Mouse (Mus musculus) embryonic facial prominence, embryonic 15.5 days (tissue): ENCODE results near the gene Cul4a. TPM values are rescaled to one million over a fixed set of nuclear protein-coding genes. Genes with fewer than 3 reads are reported as not detected.
"Not testable (repeated sequence)": the region's sequence is repeated elsewhere in the genome, so short reads cannot be mapped to it uniquely, and the experiment has no call there.

ENCODE experiments used
- ATAC-seq: fragments of 200-750 bp; cut with Nextera tagmentation; 2 replicates; pipeline ENCODE4 v1.8.0; 2017; ENCODE audit warnings: low read depth, moderate TSS enrichment; ENCODE audit not compliant: insufficient number of reproducible peaks, low FRiP score, low TSS enrichment
- H3K27ac ChIP-seq: fragments of 300-500 bp; sonication (generic); replicated peaks from 2 replicates; pipeline ENCODE4 v1.5.1; 2015; ENCODE audit warnings: mild to moderate bottlenecking, inconsistent platforms
- H3K27me3 ChIP-seq: fragments of 300-500 bp; sonication (generic); 2 replicates; pipeline ENCODE4 v1.6.1; 2015; ENCODE audit warnings: inconsistent platforms
- H3K36me3 ChIP-seq: fragments of 300-500 bp; sonication (generic); 2 replicates; pipeline ENCODE4 v1.6.1; 2015; ENCODE audit warnings: mild to moderate bottlenecking, inconsistent platforms
- H3K4me1 ChIP-seq: fragments of 300-500 bp; sonication (generic); 2 replicates; pipeline ENCODE4 v1.6.1; 2015; ENCODE audit warnings: inconsistent platforms
- H3K4me2 ChIP-seq: fragments of 300-500 bp; sonication (generic); replicated peaks from 2 replicates; pipeline ENCODE4 v1.6.1; 2015; ENCODE audit warnings: mild to moderate bottlenecking, inconsistent platforms
- H3K4me3 ChIP-seq: fragments of 300-500 bp; sonication (generic); replicated peaks from 2 replicates; pipeline ENCODE4 v1.5.1; 2015; ENCODE audit warnings: mild to moderate bottlenecking, inconsistent platforms
- H3K9ac ChIP-seq: fragments of 300-500 bp; sonication (generic); 2 replicates; pipeline ENCODE4 v1.6.1; 2015; ENCODE audit warnings: inconsistent platforms
- H3K9me3 ChIP-seq: fragments of 300-500 bp; sonication (generic); replicated peaks from 2 replicates; pipeline ENCODE4 v1.6.1; 2016; ENCODE audit warnings: inconsistent platforms
- WGBS: fragments of 180-500 bp; shearing (Covaris S2); methylation state at CpG from one replicate; pipeline ENCODE4 v1.1.7; 2015; 5-methylcytosine and 5-hydroxymethylcytosine counted together
- polyA plus RNA-seq: library from polyadenylated mRNA; unstranded; fragments of >200 nt; fragmentation: Nextera tagmentation; extraction: Ambion mirVana; gene quantifications from 2 replicates; pipeline ENCODE4 v1.2.1, GENCODE M21; 2015

Gene Cul4a
- polyA plus RNA-seq, 1 experiment from 2014 or later: 106 TPM

- peaks cover 25% of the 10 kb centered on the region for H3K4me1 ChIP-seq
- H3K4me2 ChIP-seq: no peak overlapping the region
- no peak overlapping the region for H3K9ac ChIP-seq
- no peak for ATAC-seq
- no peaks in the 10 kb centered on the region for H3K36me3 ChIP-seq
- no peaks in the 10 kb centered on the region for H3K9me3 ChIP-seq
- H3K4me3 ChIP-seq: no peak overlapping the region
- WGBS: 80% methylated on average over 13 of the region's 13 CpGs
- H3K27ac ChIP-seq: no peak overlapping the region
- H3K27me3 ChIP-seq: no peaks in the 10 kb centered on the region
Measured at GRCm38 (mm10) chr8:13107990-13108638, 2.7 kb downstream of the Cul4a start.

GRCm38 (mm10) chr8:13108967-13109366 is 3.5 kb downstream of the Cul4a start:
- 83% methylated on average over 8 of the region's 8 CpGs for WGBS
- Histone ChIP-seq H3K27me3 (no peaks in the 10 kb centered on the region), H3K9ac (no peak overlapping the region), H3K27ac (no peak overlapping the region), H3K36me3 (peaks cover 8% of the 10 kb centered on the region), H3K4me2 (no peak overlapping the region), H3K9me3 (no peaks in the 10 kb centered on the region), H3K4me3 (no peak overlapping the region), H3K4me1 (peaks cover 19% of the 10 kb centered on the region)
- no peak for ATAC-seq

GRCm38 (mm10) chr8:13109416-13109960 is 4.1 kb downstream of the Cul4a start:
- no peaks in the 10 kb centered on the region for H3K27me3 ChIP-seq
- H3K36me3 ChIP-seq: peaks cover 12% of the 10 kb centered on the region
- no peak overlapping the region for H3K4me3 ChIP-seq
- H3K27ac ChIP-seq: no peak overlapping the region
- no peak overlapping the region for H3K4me2 ChIP-seq
- peaks cover 16% of the 10 kb centered on the region for H3K4me1 ChIP-seq
- H3K9me3 ChIP-seq: no peaks in the 10 kb centered on the region
- 56% methylated on average over 1 of the region's 1 CpGs for WGBS
- ATAC-seq: no peak
- H3K9ac ChIP-seq: no peak overlapping the region

GRCm38 (mm10) chr8:13111917-13112316 is 6.5 kb downstream of the Cul4a start:
- WGBS: 83% methylated on average over 11 of the region's 11 CpGs
- no peak overlapping the region for H3K27ac ChIP-seq
- H3K36me3 ChIP-seq: peaks cover 22% of the 10 kb centered on the region
- no peak overlapping the region for H3K9ac ChIP-seq
- H3K4me1 ChIP-seq: peaks cover 10% of the 10 kb centered on the region
- no peaks in the 10 kb centered on the region for H3K27me3 ChIP-seq
- ATAC-seq: no peak
- H3K9me3 ChIP-seq: no peaks in the 10 kb centered on the region
- no peak overlapping the region for H3K4me3 ChIP-seq
- H3K4me2 ChIP-seq: no peak overlapping the region

- Histone ChIP-seq H3K27ac (no peak overlapping the region), H3K4me2 (no peak overlapping the region), H3K9me3 (no peaks in the 10 kb centered on the region), H3K4me3 (no peak overlapping the region), H3K4me1 (peaks cover 2% of the 10 kb centered on the region; the same call in 1 of the 2 replicates), H3K9ac (no peak overlapping the region), H3K27me3 (no peaks in the 10 kb centered on the region), H3K36me3 (peaks cover 32% of the 10 kb centered on the region)
- WGBS: 91% methylated on average over 4 of the region's 4 CpGs
- no peak for ATAC-seq
Measured at GRCm38 (mm10) chr8:13113232-13113631, 7.8 kb downstream of the Cul4a start.

GRCm38 (mm10) chr8:13117096-13117495 is 11.7 kb downstream of the Cul4a start:
- Histone ChIP-seq H3K4me3 (no peak overlapping the region), H3K4me1 (no peaks in the 10 kb centered on the region), H3K27me3 (no peaks in the 10 kb centered on the region), H3K4me2 (no peak overlapping the region), H3K27ac (no peak overlapping the region), H3K36me3 (peaks cover 52% of the 10 kb centered on the region), H3K9me3 (no peaks in the 10 kb centered on the region), H3K9ac (no peak overlapping the region)
- 91% methylated on average over 2 of the region's 2 CpGs for WGBS
- no peak for ATAC-seq

- Histone ChIP-seq H3K9ac (no peak overlapping the region), H3K27me3 (no peaks in the 10 kb centered on the region), H3K4me3 (no peak overlapping the region), H3K9me3 (no peaks in the 10 kb centered on the region), H3K4me2 (no peak overlapping the region), H3K27ac (no peak overlapping the region), H3K4me1 (no peaks in the 10 kb centered on the region), H3K36me3 (peaks cover 60% of the 10 kb centered on the region)
- no peak for ATAC-seq
- 87% methylated on average over 3 of the region's 3 CpGs for WGBS
Measured at GRCm38 (mm10) chr8:13118516-13118915, 13.1 kb downstream of the Cul4a start.

GRCm38 (mm10) chr8:13120882-13121665 is 15.7 kb downstream of the Cul4a start:
- H3K27ac ChIP-seq: no peak overlapping the region
- ATAC-seq: no peak
- no peaks in the 10 kb centered on the region for H3K4me1 ChIP-seq
- 93% methylated on average over 7 of the region's 7 CpGs for WGBS
- H3K36me3 ChIP-seq: peaks cover 66% of the 10 kb centered on the region
- H3K27me3 ChIP-seq: no peaks in the 10 kb centered on the region
- H3K4me2 ChIP-seq: no peak overlapping the region
- no peak overlapping the region for H3K4me3 ChIP-seq
- H3K9ac ChIP-seq: no peak overlapping the region
- H3K9me3 ChIP-seq: no peaks in the 10 kb centered on the region

GRCm38 (mm10) chr8:13122887-13123421 is 17.5 kb downstream of the Cul4a start:
- H3K4me1 ChIP-seq: no peaks in the 10 kb centered on the region
- ATAC-seq: no peak
- WGBS: 88% methylated on average over 7 of the region's 7 CpGs
- H3K9me3 ChIP-seq: no peaks in the 10 kb centered on the region
- no peak overlapping the region for H3K27ac ChIP-seq
- no peak overlapping the region for H3K4me3 ChIP-seq
- no peaks in the 10 kb centered on the region for H3K27me3 ChIP-seq
- H3K4me2 ChIP-seq: no peak overlapping the region
- peaks cover 74% of the 10 kb centered on the region for H3K36me3 ChIP-seq
- no peak overlapping the region for H3K9ac ChIP-seq

GRCm38 (mm10) chr8:13124897-13125296 is 19.5 kb downstream of the Cul4a start:
- 95% methylated on average over 8 of the region's 8 CpGs for WGBS
- Histone ChIP-seq H3K9me3 (no peaks in the 10 kb centered on the region), H3K4me1 (no peaks in the 10 kb centered on the region), H3K4me2 (no peak overlapping the region), H3K9ac (no peak overlapping the region), H3K4me3 (no peak overlapping the region), H3K27ac (no peak overlapping the region), H3K36me3 (peaks cover 83% of the 10 kb centered on the region), H3K27me3 (no peaks in the 10 kb centered on the region)
- no peak for ATAC-seq

GRCm38 (mm10) chr8:13132220-13132619 is 26.8 kb downstream of the Cul4a start:
- H3K9ac ChIP-seq: not testable (repeated sequence)
- peaks cover 87% of the 10 kb centered on the region for H3K36me3 ChIP-seq
- WGBS: 60% methylated on average over 9 of the region's 9 CpGs

More at GRCm38 (mm10) chr8:13132220-13132619, 26.8 kb downstream of the Cul4a start:
- ATAC-seq, H3K27ac ChIP-seq, H3K9me3 ChIP-seq, H3K4me3 ChIP-seq, H3K27me3 ChIP-seq, H3K4me2 ChIP-seq, H3K4me1 ChIP-seq: not testable (repeated sequence)
